Mouse (Mus musculus) neural tube, embryonic 13.5 days (tissue): ENCODE measurements around the gene Arhgef10l. TPM values are rescaled to one million over a fixed set of nuclear protein-coding genes. Genes with fewer than 3 reads are reported as not detected.
A peak's percentile ranks its signal among the peaks of the same experiment; 100 is the strongest.

ENCODE experiments used
- ATAC-seq: fragments of 200-750 bp; cut with Nextera tagmentation; 2 replicates; pipeline ENCODE4 v1.8.0; 2017; ENCODE audit warnings: low read depth, mild to moderate bottlenecking, moderate TSS enrichment, moderate library complexity
- H3K27ac ChIP-seq: fragments of 300-500 bp; sonication (generic); replicated peaks from 2 replicates; pipeline ENCODE4 v1.5.1; 2015; ENCODE audit warnings: moderate library complexity, mild to moderate bottlenecking, inconsistent platforms
- H3K27me3 ChIP-seq: fragments of 300-500 bp; sonication (generic); 2 replicates; pipeline ENCODE4 v1.6.1; 2015; ENCODE audit warnings: mild to moderate bottlenecking, inconsistent platforms
- H3K36me3 ChIP-seq: fragments of 300-500 bp; sonication (generic); 2 replicates; pipeline ENCODE4 v1.6.1; 2015; ENCODE audit warnings: mild to moderate bottlenecking, inconsistent platforms
- H3K4me1 ChIP-seq: fragments of 300-500 bp; sonication (generic); replicated peaks from 2 replicates; pipeline ENCODE4 v1.6.1; 2015; ENCODE audit warnings: inconsistent platforms
- H3K4me2 ChIP-seq: fragments of 300-500 bp; sonication (generic); 2 replicates; pipeline ENCODE4 v1.6.1; 2015; ENCODE audit warnings: inconsistent platforms, mild to moderate bottlenecking, moderate library complexity
- H3K4me3 ChIP-seq: fragments of 300-500 bp; sonication (generic); 2 replicates; pipeline ENCODE4 v1.5.1; 2015; ENCODE audit warnings: mild to moderate bottlenecking, inconsistent platforms
- H3K9ac ChIP-seq: fragments of 300-500 bp; sonication (generic); 2 replicates; pipeline ENCODE4 v1.6.1; 2015; ENCODE audit warnings: moderate library complexity, mild to moderate bottlenecking, inconsistent platforms
- H3K9me3 ChIP-seq: fragments of 300-500 bp; sonication (generic); 2 replicates; pipeline ENCODE4 v1.6.1; 2016; ENCODE audit warnings: inconsistent platforms
- WGBS: fragments of 180-500 bp; shearing (Covaris S2); methylation state at CpG from one replicate; pipeline ENCODE4 v1.1.7; 2015; 5-methylcytosine and 5-hydroxymethylcytosine counted together
- polyA plus RNA-seq: library from polyadenylated mRNA; unstranded; fragments of >200 nt; fragmentation: Nextera tagmentation; extraction: Ambion mirVana; gene quantifications from 2 replicates; pipeline ENCODE4 v1.2.1, GENCODE M21; 2015

The Arhgef10l gene
- polyA plus RNA-seq, 1 experiment from 2014 or later: 28.6 TPM

- Histone ChIP-seq H3K27ac (peak overlapping the region; percentile 98), H3K9me3 (no peaks in the 10 kb centered on the region), H3K27me3 (peaks cover 29% of the 10 kb centered on the region), H3K4me3 (peak overlapping the region; percentile 96), H3K4me1 (peaks cover 71% of the 10 kb centered on the region), H3K36me3 (peaks cover 30% of the 10 kb centered on the region), H3K4me2 (peak overlapping the region; percentile 92), H3K9ac (peak overlapping the region; percentile 98)
- under 1% methylated on average over 34 of the region's 68 CpGs for WGBS
- peak; percentile 72 for ATAC-seq
These were observed 37.0 kb upstream of the Arhgef10l start for GRCm38 (mm10) chr4:140702611-140703327.

- Histone ChIP-seq H3K4me1 (peaks cover 63% of the 10 kb centered on the region), H3K4me3 (peak overlapping the region; percentile 96), H3K36me3 (peaks cover 25% of the 10 kb centered on the region), H3K9me3 (no peaks in the 10 kb centered on the region), H3K4me2 (peak overlapping the region; percentile 92), H3K27ac (peak overlapping the region; percentile 98), H3K27me3 (peaks cover 29% of the 10 kb centered on the region), H3K9ac (peak overlapping the region; percentile 98)
- ATAC-seq: peak; percentile 28
- WGBS: under 1% methylated on average over 67 of the region's 107 CpGs
These were observed 36.1 kb upstream of the Arhgef10l start for GRCm38 (mm10) chr4:140701716-140702561.

GRCm38 (mm10) chr4:140701049-140701715, 35.4 kb upstream of the Arhgef10l start:
- peak overlapping the region; percentile 98 for H3K27ac ChIP-seq
- H3K27me3 ChIP-seq: peaks cover 29% of the 10 kb centered on the region
- H3K36me3 ChIP-seq: peaks cover 17% of the 10 kb centered on the region
- H3K9ac ChIP-seq: peak overlapping the region; percentile 98
- H3K9me3 ChIP-seq: no peaks in the 10 kb centered on the region
- peak; percentile 69 for ATAC-seq
- H3K4me3 ChIP-seq: peak overlapping the region; percentile 96
- 1% methylated on average over 58 of the region's 61 CpGs for WGBS
- H3K4me1 ChIP-seq: peaks cover 56% of the 10 kb centered on the region
- peak overlapping the region; percentile 92 for H3K4me2 ChIP-seq

GRCm38 (mm10) chr4:140700269-140701018, 34.6 kb upstream of the Arhgef10l start, which contains the start of gene Rcc2:
Gene Rcc2, plus strand, starts transcription at chr4:140700541.
- peak within 1 kb of the TSS; percentile 98 for H3K9ac ChIP-seq
- no peaks in the 10 kb centered on the region for H3K9me3 ChIP-seq
- peak within 1 kb of the TSS; percentile 96 for H3K4me3 ChIP-seq
- peaks cover 48% of the 10 kb centered on the region for H3K4me1 ChIP-seq
- peaks cover 29% of the 10 kb centered on the region for H3K27me3 ChIP-seq
- 0 out of 2 replicates have a peak, but pooled peaks cover 10% of the 10 kb centered on the region for H3K36me3 ChIP-seq
- H3K4me2 ChIP-seq: peak within 1 kb of the TSS; percentile 92
- no peak for ATAC-seq
- WGBS: 8% methylated on average over 20 of the region's 20 CpGs
- peak within 1 kb of the TSS; percentile 98 for H3K27ac ChIP-seq

GRCm38 (mm10) chr4:140699441-140700127, 33.8 kb upstream of the Arhgef10l start:
- H3K27ac ChIP-seq: no peak overlapping the region
- peak overlapping the region; percentile 60 for H3K9ac ChIP-seq
- ATAC-seq: no peak
- H3K4me3 ChIP-seq: peak overlapping the region; percentile 96
- no peaks in the 10 kb centered on the region for H3K9me3 ChIP-seq
- peak overlapping the region; percentile 92 for H3K4me2 ChIP-seq
- H3K4me1 ChIP-seq: peaks cover 40% of the 10 kb centered on the region
- WGBS: 8% methylated on average over 29 of the region's 29 CpGs
- H3K36me3 ChIP-seq: 0 out of 2 replicates have a peak, but pooled peaks cover 3% of the 10 kb centered on the region
- peaks cover 29% of the 10 kb centered on the region for H3K27me3 ChIP-seq

DNA sequence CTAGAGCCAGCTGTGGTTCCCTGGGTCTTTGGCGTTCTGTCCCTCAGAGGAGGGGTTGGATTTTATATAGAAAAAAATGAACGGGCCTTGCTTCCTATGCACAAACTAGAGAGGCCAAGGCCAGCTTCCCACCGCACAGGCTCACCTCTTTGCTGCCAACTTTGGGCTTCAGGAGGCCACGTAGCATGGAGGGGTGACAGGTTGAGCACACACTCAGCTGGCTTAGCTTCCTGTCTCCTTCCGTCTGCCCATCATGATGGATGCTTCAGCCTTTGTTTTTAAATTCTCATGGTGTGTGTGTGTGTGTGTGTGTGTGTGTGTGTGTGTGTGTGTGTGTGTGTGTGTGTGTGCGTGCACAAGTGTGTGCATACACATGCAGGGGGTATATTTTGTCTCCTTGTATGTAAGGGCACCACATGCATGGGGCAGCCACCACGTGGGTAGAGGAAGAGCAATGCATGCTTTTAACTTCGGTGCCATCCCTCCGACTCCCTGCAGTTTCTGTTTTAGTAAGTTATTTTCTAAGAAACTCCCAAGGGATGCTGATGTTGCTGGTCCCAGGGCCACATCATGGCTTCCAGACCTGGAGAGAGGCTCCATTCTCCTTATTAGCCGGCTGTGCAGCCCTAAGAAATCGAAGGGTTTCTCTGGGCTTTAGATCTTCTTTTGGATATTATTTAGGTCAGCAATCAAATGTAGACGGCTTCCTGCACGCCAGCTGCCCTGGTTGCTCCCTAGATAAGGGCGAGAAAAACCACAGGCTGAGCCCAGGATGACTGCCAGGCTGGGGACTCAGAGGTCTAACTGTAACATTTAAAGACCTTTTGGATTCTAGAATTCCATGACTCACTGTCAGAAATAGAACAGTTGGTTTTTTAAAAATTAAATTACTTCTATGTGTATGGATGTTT, 30.1 kb upstream of the Arhgef10l start:
- Histone ChIP-seq H3K4me2 (no peak overlapping the region), H3K36me3 (no peaks in the 10 kb centered on the region), H3K27ac (no peak overlapping the region), H3K9ac (no peak overlapping the region), H3K4me1 (peaks cover 20% of the 10 kb centered on the region), H3K27me3 (peaks cover 28% of the 10 kb centered on the region), H3K9me3 (no peaks in the 10 kb centered on the region), H3K4me3 (no peak overlapping the region)
- 82% methylated on average over 14 of the region's 14 CpGs for WGBS
- no peak for ATAC-seq

DNA sequence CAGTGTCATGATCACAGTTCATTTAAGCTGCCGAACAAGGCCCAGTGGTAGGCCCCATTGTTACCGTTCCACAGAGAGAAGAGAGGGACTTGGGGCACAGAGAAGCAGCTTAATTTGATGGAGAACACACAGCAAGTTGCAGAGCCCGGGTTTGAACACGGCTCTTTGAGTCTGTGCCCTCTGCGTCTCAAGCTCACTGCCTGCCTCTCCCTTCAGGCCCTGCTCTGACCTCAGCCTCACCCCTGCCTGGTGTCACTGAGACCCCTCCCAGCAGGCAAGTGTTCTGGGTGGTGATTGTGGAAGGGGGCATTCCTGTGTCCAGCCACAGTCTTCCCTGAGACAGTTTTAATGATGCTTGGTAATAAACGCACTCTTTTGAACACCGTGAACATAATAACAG, 29.3 kb upstream of the Arhgef10l start:
- H3K27me3 ChIP-seq: peaks cover 20% of the 10 kb centered on the region
- no peak overlapping the region for H3K9ac ChIP-seq
- ATAC-seq: no peak
- H3K9me3 ChIP-seq: no peaks in the 10 kb centered on the region
- WGBS: 61% methylated on average over 7 of the region's 7 CpGs
- H3K27ac ChIP-seq: no peak overlapping the region
- H3K4me1 ChIP-seq: peaks cover 12% of the 10 kb centered on the region
- no peaks in the 10 kb centered on the region for H3K36me3 ChIP-seq
- H3K4me2 ChIP-seq: no peak overlapping the region
- H3K4me3 ChIP-seq: no peak overlapping the region

- no peaks in the 10 kb centered on the region for H3K36me3 ChIP-seq
- no peak overlapping the region for H3K4me3 ChIP-seq
- H3K27me3 ChIP-seq: peaks cover 18% of the 10 kb centered on the region
- H3K27ac ChIP-seq: no peak overlapping the region
- H3K9ac ChIP-seq: no peak overlapping the region
- WGBS: 13% methylated on average over 1 of the region's 1 CpGs
- no peaks in the 10 kb centered on the region for H3K9me3 ChIP-seq
- no peak for ATAC-seq
- peaks cover 7% of the 10 kb centered on the region for H3K4me1 ChIP-seq
- H3K4me2 ChIP-seq: no peak overlapping the region
These were observed 28.8 kb upstream of the Arhgef10l start for GRCm38 (mm10) chr4:140694551-140695060.

GRCm38 (mm10) chr4:140693513-140693912, 27.7 kb upstream of the Arhgef10l start:
- Histone ChIP-seq H3K9me3 (no peaks in the 10 kb centered on the region), H3K27ac (no peak overlapping the region), H3K27me3 (peaks cover 7% of the 10 kb centered on the region), H3K4me2 (no peak overlapping the region), H3K4me3 (no peak overlapping the region), H3K9ac (no peak overlapping the region), H3K36me3 (no peaks in the 10 kb centered on the region), H3K4me1 (no peaks in the 10 kb centered on the region)
- 80% methylated on average over 4 of the region's 4 CpGs for WGBS
- no peak for ATAC-seq

- H3K9me3 ChIP-seq: no peaks in the 10 kb centered on the region
- no peak for ATAC-seq
- WGBS: 64% methylated on average over 7 of the region's 7 CpGs
- H3K36me3 ChIP-seq: no peaks in the 10 kb centered on the region
- H3K4me1 ChIP-seq: no peaks in the 10 kb centered on the region
- H3K9ac ChIP-seq: no peak overlapping the region
- H3K4me2 ChIP-seq: no peak overlapping the region
- H3K4me3 ChIP-seq: no peak overlapping the region
- H3K27me3 ChIP-seq: no peaks in the 10 kb centered on the region
- no peak overlapping the region for H3K27ac ChIP-seq
These were observed 25.7 kb upstream of the Arhgef10l start for GRCm38 (mm10) chr4:140691481-140691880.
